Mouse (Mus musculus) frontal cortex, postnatal 25 days (tissue): Measurements from ENCODE around the gene Kdm2b.

Experiments used
- DNase-seq, 2 experiments: peaks; one replicate each; pipeline ENCODE4 v3.0.0; 2022; ENCODE audit warnings: low spot score in 2 of 2

The Kdm2b gene

DNA sequence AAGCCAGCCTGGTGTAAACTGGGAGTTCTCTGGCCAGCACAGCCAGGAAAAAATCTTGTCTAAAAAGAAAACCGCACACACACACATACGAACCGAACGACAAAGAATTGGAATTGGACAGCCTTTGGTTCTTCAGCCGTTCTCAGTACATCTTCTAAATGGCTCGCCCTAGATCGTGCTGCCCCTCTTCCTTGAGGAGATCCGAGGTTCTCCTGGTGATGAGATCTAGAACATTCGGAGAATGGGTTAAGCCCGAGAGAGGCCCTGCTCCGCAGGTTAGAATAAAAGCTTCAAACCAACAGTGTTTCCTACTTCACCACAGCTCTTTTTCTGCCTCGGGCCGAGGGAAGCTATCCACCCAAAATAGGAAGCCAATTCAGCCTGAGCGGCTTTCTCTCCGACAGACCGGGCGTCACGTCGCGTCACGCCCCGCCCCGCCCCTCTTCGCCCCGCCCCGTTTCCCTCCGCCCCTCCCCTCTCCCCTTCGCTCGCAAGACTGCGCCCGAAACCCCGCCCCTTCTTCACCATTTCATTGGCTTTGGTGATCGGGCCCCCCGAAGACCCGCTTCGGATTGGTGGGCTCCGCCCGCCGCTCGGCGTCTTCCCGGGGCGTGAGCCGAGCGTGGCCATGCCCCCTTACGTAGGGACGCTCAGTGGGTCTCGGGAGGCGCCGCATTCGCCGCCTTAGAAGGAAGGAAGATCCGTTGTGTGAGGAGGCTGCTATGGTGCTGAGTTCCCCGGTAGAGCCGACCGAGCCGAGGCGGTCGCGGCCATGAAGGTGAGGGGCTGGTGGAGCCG is 139.9 kb downstream of the Kdm2b start, which contains the start of gene Rnf34:
Rnf34 (plus strand) TSS at position 528 of the 798 bp plus-strand sequence.
- peak; percentile 85 to 93 for DNase-seq

DNA sequence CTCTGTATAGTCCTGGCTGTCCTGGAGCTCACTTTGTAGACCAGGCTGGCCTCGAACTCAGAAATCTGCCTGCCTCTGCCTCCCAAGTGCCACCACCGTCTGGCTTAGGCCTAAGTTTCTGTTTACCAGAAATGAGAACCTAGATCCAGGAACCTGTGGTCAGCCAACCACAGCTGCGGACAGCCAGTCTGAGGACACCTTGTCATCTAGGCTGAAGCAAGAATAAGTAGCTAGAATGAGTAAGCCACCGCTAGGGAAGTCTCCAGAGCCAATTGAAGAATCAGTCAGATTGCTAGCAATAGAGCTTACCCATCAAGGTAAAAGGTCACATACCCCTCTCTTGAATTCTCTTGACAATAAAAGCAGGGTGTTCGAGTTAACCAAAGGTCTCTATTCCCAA is 145.8 kb downstream of the Kdm2b start:
- DNase-seq = no peak

DNA sequence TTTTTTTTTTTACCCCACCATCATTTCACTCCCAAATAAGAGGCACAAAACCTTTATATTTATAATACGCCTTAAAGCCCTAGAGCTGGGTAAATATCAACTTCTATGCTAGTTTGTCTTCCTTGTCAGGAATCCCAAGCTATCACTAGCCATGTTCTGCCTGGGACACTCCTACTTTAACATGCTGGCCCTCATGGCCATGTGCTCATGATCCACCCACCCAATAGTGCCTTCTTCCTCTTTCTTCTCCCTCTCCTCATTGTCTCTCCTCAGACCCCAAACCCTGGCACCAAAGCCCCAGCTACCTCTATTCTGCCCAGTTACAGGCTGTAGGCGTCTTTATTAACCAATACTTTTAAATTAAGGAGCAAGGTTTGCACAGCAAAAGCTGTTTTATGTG is 148.5 kb downstream of the Kdm2b start:
- DNase-seq = no peak

DNA sequence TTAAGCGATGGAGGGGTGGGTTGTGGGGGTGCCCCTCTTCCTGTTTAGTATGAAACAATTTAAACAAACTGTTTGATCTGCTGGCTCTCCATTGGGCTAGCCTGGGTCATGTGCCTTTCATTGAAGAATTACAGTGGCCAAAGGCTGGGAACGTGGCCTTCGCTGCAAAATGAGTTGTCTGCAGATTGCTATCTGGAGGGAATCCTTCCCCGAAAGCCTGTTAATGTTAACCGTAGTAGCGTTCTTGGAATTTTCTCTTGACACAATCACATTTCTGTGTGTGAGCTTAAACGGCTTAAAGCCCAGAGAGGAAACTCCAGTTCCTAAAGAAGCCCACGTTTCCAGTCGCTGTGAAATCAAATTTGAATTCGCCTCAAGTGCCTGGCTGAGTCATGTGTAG is 156.6 kb downstream of the Kdm2b start:
- DNase-seq = no peak

DNA sequence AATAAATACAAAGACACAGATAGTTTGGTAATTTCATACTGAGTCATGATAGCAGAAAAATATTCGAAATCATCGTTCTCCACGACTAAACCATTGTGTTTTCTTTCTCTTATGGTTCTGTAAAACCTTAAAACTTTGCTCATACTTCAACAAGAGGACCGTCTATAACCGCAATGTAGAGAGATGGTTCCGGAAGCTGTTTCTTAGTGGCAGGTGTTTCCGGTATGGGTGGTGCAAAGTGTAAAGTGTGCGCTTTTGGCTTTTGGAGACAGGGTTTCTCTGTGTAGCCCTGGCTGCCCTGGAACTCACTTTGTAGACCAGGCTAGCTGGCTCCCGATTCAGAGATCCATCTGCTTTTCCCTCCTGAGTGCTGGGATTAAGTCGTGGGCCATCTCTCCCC is 157.1 kb downstream of the Kdm2b start:
- no peak for DNase-seq

DNA sequence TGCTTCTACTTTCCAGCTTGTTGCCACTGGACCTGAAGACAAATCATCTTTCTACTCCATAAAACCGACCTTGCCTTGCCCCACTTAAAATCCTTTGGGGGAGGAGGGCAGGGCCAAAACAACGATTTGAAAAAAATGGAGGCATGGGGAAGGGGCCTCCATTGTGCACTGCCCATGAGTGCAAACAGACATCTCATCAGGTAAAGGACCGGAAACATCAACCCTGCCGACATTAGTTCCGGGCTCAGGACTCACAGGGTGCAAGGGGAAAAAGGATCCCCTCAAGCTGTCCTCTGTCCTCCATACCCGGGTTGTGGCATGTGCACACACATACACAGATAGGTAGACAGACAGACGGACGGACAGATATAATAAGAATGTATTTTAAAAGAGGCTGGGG is 164.5 kb downstream of the Kdm2b start:
- no peak for DNase-seq

DNA sequence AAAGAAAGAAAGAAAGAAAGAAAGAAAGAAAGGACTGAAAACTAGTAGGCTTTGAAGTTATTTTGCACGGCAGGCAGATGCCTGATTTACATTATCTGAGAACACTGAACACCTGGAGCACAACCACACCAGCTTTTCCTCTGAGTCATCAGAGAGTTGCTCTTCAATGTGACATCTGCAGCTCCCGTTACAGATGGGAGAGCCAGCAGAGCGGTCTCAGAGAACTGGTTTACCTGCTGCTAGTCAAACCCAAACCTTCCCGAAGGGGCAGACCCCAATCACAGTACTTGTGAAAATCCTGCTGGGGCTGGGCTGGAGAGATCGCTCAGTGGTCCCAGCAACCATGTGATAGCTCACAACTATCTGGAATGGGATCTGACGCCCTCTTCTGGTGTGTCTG is 165.2 kb downstream of the Kdm2b start:
- no peak for DNase-seq

DNA sequence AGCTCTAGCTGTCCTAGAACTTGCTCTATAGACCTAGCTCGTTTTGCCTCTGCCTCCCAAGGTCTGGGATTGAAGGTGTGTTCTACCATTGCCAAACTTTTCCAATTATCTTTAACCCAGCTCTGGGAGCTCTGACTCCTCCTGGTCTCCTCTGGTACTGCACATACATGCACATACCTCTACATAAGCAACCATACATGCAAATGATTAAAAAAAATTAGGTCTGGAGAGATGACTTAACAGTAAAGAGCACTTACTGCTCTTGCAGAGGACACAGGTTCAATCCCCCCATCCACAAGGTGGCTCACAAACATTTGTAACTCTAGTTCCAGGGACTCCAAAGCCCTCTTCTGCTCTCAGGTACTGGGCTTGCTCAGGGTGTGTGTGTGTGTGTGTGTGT is 165.6 kb downstream of the Kdm2b start:
- DNase-seq = no peak

DNA sequence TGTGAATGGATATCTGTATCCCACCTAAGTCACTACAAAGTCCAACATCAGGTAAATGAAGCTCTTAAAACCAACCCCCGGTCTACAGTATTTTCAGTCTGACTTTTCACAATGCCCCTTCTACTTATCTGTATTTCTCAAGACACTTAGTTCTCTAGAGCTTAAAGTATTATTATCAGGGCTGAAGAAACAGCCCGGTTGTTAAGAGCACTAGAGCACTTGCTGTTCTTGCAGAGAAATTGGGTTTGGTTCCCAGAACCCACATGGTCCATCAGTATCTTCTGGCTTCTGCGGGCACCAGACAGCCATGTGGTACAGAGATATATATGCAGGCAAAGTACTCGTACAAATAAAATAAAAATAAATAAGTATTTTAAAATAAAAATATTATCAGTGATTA is 167.2 kb downstream of the Kdm2b start:
- DNase-seq = no peak

DNA sequence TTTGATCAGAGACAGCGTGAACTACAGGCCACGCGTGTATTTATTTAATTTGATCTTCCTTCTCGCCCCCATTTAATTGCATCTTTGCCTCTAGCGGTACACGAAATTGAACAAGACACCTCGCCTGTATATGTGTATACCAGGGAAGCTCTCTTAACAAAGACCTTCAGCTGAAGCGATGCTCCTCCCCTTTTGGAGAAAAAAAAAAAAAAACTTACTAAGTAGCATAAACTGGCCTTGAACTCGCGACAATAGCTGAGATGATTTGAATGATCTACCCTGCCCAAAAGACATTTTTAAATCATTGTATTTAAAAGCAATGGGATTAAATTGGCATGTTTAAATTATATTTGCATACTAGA is 168.1 kb downstream of the Kdm2b start:
- DNase-seq = no peak

DNA sequence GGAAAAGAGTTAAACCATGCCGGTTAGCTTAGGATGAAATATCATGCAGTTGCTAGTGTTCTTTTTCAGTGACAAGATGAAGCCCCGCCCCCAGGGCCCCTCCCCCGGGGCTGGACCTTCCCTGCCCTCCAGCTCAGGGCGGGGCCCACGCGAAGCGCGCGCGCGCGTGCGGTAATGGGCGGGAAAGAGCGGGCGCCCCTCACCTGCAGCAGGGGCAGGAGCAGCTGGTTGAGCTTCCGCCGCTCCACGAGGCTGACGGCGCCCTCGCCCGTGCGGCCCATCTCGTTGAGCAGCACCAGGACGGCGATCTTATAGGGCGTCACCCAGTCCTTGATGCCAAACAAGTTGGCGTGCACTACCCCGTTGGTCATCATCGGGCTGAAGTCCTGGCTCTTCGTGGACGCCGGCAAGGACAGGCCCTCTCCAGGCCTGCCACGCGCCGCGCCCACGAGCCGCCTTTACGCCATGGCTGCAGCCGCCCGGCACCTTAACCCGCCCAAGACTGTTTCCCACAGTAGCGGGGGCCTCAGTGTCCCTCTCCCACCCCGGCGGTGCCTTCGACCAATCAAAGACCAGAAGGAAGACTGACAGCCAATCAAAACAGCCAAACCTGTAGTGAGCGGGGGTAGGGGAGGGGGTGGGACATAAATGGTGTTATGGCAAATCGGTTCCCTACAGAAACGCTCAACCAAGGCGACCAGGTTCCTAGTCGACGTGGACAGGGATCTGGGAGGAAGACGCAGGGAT is 168.7 kb downstream of the Kdm2b start, which contains the start of gene Anapc5:
Anapc5 (minus strand) TSS at position 563 of the 747 bp plus-strand sequence.
- peak; percentile 78 to 79 for DNase-seq
